Mouse (Mus musculus): ENCODE results near the gene Frem2.

Frem2 gene

DNA sequence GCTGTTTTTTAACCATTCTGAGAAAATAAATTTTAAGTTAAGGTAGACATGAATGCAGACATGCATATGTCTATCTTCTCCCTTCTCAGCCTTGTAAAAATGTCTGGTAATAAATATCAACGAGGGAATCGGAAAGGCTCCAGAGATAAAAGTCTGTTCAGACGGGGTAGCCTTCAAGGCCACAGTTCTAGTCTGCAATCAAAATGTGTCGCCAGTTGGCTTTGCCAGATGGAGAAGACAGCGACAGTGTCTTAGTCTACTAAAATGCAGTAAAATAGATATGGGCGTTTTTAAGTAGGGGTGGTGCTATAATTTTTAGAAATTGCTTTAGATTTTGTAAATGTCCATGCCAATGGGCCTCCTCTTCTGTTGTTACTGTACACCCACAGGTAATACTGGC is 191.8 kb downstream of the Frem2 start:
- no peak for DNase-seq

DNA sequence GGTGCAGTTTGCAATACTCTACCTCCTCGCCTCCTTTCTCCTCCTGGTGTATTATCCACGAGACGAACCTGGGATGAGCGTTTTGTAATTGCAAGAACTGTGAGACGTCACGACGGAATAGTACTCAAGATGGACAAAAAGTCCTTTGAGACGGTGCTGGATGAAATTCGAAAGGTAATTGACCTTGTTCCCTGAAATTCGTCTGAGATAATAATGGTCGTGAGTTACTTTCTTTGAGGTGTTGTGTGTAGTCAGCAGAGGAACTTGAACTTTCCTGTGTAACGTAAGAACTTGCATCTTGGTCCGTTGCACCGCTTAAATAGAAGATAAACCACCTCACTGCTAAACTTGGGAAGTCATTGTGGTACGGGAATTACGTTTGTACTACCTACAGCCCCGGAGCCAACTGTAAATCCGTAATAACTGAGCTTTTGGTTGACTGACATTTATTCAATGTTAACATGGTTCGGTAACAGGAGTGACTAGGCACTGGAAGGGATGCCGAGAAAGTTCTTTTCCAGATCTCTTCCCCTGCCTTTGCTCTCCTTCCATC is 192.9 kb downstream of the Frem2 start:
- no peak for DNase-seq

All from kidney, postnatal 4 days (tissue).